Mouse (Mus musculus): Measurements from ENCODE around the gene Cryl1.

Gene Cryl1

GRCm38 (mm10) chr14:57230264-57231015, 167.9 kb downstream of the Cryl1 start:
- DNase-seq = no peak

Data from lung, adult 18-20 months (tissue).